In the genomic region with DNA sequence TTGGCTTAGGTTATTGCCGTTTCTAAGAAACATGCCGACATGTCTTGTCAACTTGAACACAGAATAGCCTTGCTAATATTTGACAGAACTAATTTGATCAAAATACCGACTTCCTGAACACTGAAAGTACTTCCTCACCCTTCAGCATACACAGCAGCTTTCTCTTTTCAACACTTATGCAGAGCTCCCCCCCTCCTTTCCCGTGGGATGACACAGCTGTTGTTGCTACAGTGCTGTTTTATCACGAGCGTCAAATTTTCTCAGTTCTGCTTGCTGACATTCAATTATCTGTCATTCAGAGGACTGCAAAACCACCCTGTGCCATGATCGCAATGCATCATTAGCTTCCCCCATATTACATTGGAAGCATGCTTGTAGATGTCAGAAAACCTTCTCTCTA, we compare ENCODE assay signal across 13 mouse cellular contexts. TPM values are rescaled to one million over a fixed set of nuclear protein-coding genes. Genes with fewer than 3 reads are reported as not detected.
DNase-seq lines count a peak whose midpoint lies in the region; TF ChIP-seq lines count a peak whose summit lies in the region.
"Had no signal": no experiment of that assay in that cellular context is flagged by ENCODE, and none has a peak within 500 bp of the region (broad histone marks: within the 10 kb centered on the region; RNA-seq: fewer than 3 reads in every experiment).

No protein-coding gene starts in this region.

- H3K27me3 ChIP-seq in heart, embryonic 10.5 days (ENCODE audit: insufficient read depth, poor library complexity, severe bottlenecking) = no peaks in the 10 kb centered on the region
- H3K27me3 ChIP-seq: embryonic facial prominence, embryonic 15.5 days had no signal

- peak; percentile 5 to 12 for DNase-seq in heart, adult 18-20 months
- DNase-seq in heart, adult 9 months (ENCODE audit: low spot score in 2 of 2) = no peak
- peak; percentile 79 for DNase-seq in brain, embryonic 14.5 days (ENCODE audit: low read depth)
- DNase-seq in heart, embryonic 10.5 days (ENCODE audit: low spot score) = peak; percentile 76
- DNase-seq in left cerebral cortex, adult 2 months (ENCODE audit: extremely low spot score in 1 of 2, low spot score in 2 of 2) = peak; percentile 12 to 32
- no peak for DNase-seq in thymus, adult 18-20 months
- no peak for DNase-seq in embryo, embryonic 9.5 days (ENCODE audit: extremely low spot score)
- no peak for DNase-seq in thymus, postnatal 0 days (ENCODE audit: low spot score)
- DNase-seq: kidney, adult 9 months; thymus, postnatal 25 days had no signal

- no peak overlapping the region for H3K27ac ChIP-seq in heart, embryonic 10.5 days
- H3K27ac ChIP-seq in left cerebral cortex, adult 2 months = no peak overlapping the region
- H3K27ac ChIP-seq: embryonic facial prominence, embryonic 15.5 days had no signal

- H3K36me3 ChIP-seq in heart, embryonic 10.5 days = no peaks in the 10 kb centered on the region
- H3K36me3 ChIP-seq: embryonic facial prominence, embryonic 15.5 days had no signal

- no peak overlapping the region for H3K4me3 ChIP-seq in heart, embryonic 10.5 days
- no peak overlapping the region for H3K4me3 ChIP-seq in left cerebral cortex, adult 2 months
- H3K4me3 ChIP-seq: embryonic facial prominence, embryonic 15.5 days had no signal

- intact Hi-C loops in left cerebral cortex, adult 2 months (cut with DNase I) = no loop called here

- no peak for TF ChIP-seq CTCF in brain, embryonic 14.5 days (IDR thresholded peaks at IDR 0.05; ENCODE audit: borderline replicate concordance, extremely low read depth, insufficient read depth, insufficient read length)
- no peak for TF ChIP-seq CTCF in left cerebral cortex, adult 2 months (IDR thresholded peaks at IDR 0.05)

- TF ChIP-seq POLR2A in brain, embryonic 14.5 days (IDR thresholded peaks at IDR 0.05; ENCODE audit: borderline replicate concordance, extremely low read depth, insufficient read depth, insufficient read length, poor library complexity, severe bottlenecking) = no peak

- no peaks in the 10 kb centered on the region for H3K9me3 ChIP-seq in heart, embryonic 10.5 days
- H3K9me3 ChIP-seq: embryonic facial prominence, embryonic 15.5 days had no signal

- 61% methylated on average over 7 of the region's 7 CpGs for WGBS in heart, embryonic 10.5 days

- no peaks in the 10 kb centered on the region for H3K4me1 ChIP-seq in heart, embryonic 10.5 days
- H3K4me1 ChIP-seq: embryonic facial prominence, embryonic 15.5 days had no signal

RNA-seq across cellular contexts. Expression of a gene that starts 10.8 kb away (rescaled TPM):
- total RNA-seq in heart, adult 18-20 months (2021) = not detected
- polyA plus RNA-seq in brain, embryonic 14.5 days (2012; rRNA removed) = 0.52 and 0.86 TPM in 2 replicates
- not detected in 2 replicates for polyA plus RNA-seq in heart, embryonic 10.5 days (2016; fragmentation: Nextera tagmentation; extraction: Ambion mirVana)
- total RNA-seq in left cerebral cortex, adult 2 months (2021) = 10 to 100 TPM; 15.0 to 16.0 TPM
- 0.10 and 0.12 TPM in 2 replicates for polyA plus RNA-seq in thymus, postnatal 0 days (2015; fragmentation: Nextera tagmentation; extraction: Ambion mirVana)
- polyA plus RNA-seq: gonadal fat pad, adult 2 months; liver, embryonic 16.5 days had no signal

RNA-seq across cellular contexts. Expression of a gene that starts 44.2 kb away (rescaled TPM):
- under 1 TPM; 0.07 to 0.15 TPM for total RNA-seq in heart, adult 18-20 months (2021)
- 0.03 and 0.19 TPM in 2 replicates for polyA plus RNA-seq in brain, embryonic 14.5 days (2012; rRNA removed)
- polyA plus RNA-seq in heart, embryonic 10.5 days (2016; fragmentation: Nextera tagmentation; extraction: Ambion mirVana) = 0.05 and 0.15 TPM in 2 replicates
- total RNA-seq in left cerebral cortex, adult 2 months (2021) = not detected
- 0.34 and 0.50 TPM in 2 replicates for polyA plus RNA-seq in thymus, postnatal 0 days (2015; fragmentation: Nextera tagmentation; extraction: Ambion mirVana)

Comparison
In these comparisons a context has a peak if more than half of its experiments do, and no peak if none do; other contexts are left out.
1. DNase-seq: peak in heart, adult 18-20 months (2 of 2), brain, embryonic 14.5 days (single experiment), heart, embryonic 10.5 days (single experiment) and left cerebral cortex, adult 2 months (2 of 2); none in heart, adult 9 months (0 of 2), thymus, adult 18-20 months (0 of 2), embryo, embryonic 9.5 days (single experiment) and thymus, postnatal 0 days (single experiment).